Mouse (Mus musculus): ENCODE data around the gene C130074G19Rik. TPM values are rescaled to one million over a fixed set of nuclear protein-coding genes. Genes with fewer than 3 reads are reported as not detected.

Gene C130074G19Rik
- polyA plus RNA-seq, 1 experiment from 2014 or later = 3.0 TPM

GRCm38 (mm10) chr1:184844326-184845066 is 38.5 kb downstream of the C130074G19Rik start:
- H3K27me3 ChIP-seq (ENCODE audit: insufficient read depth, low read length) = 0 out of 2 replicates have a peak, but pooled peaks cover 4% of the 10 kb centered on the region
- H3K4me2 ChIP-seq = peak overlapping the region; percentile 96
- DNase-seq (peak; percentile 44), ATAC-seq (ENCODE audit: insufficient read depth) (no peak)
- peak overlapping the region; percentile 88 for H3K9ac ChIP-seq
- H3K4me1 ChIP-seq (ENCODE audit: insufficient read depth) = peaks cover 7% of the 10 kb centered on the region; the same call in 1 of the 2 replicates
- no peaks in the 10 kb centered on the region for H3K9me3 ChIP-seq (ENCODE audit: low read depth, low read length)
- WGBS = 18% methylated on average over 15 of the region's 15 CpGs
- peak overlapping the region; percentile 80 for H3K4me3 ChIP-seq (ENCODE audit: low read depth, low read length)
- peaks cover 14% of the 10 kb centered on the region; the same call in 1 of the 2 replicates for H3K36me3 ChIP-seq (ENCODE audit: insufficient read depth)
- peak; percentile 19; the same call in 1 of the 2 replicates for TF ChIP-seq CTCF (IDR thresholded peaks at IDR 0.05; ENCODE audit: low read depth)
- H3K27ac ChIP-seq (ENCODE audit: low read depth) = peak overlapping the region; percentile 87; the same call in 1 of the 2 replicates

GRCm38 (mm10) chr1:184837649-184838048 is 45.4 kb downstream of the C130074G19Rik start:
- Histone ChIP-seq H3K4me1 (ENCODE audit: insufficient read depth) (no peaks in the 10 kb centered on the region), H3K4me3 (ENCODE audit: low read depth, low read length) (no peak overlapping the region), H3K9ac (no peak overlapping the region), H3K27ac (ENCODE audit: low read depth) (no peak overlapping the region), H3K36me3 (ENCODE audit: insufficient read depth) (peaks cover 32% of the 10 kb centered on the region), H3K27me3 (ENCODE audit: insufficient read depth, low read length) (no peaks in the 10 kb centered on the region), H3K9me3 (ENCODE audit: low read depth, low read length) (no peaks in the 10 kb centered on the region), H3K4me2 (no peak overlapping the region)
- DNase-seq (no peak), ATAC-seq (ENCODE audit: insufficient read depth) (no peak)
- WGBS = 77% methylated on average over 4 of the region's 4 CpGs
- no peak for TF ChIP-seq CTCF (IDR thresholded peaks at IDR 0.05; ENCODE audit: low read depth)

GRCm38 (mm10) chr1:184836350-184836749 is 46.7 kb downstream of the C130074G19Rik start:
- TF ChIP-seq CTCF (IDR thresholded peaks at IDR 0.05; ENCODE audit: low read depth) = no peak
- H3K4me3 ChIP-seq (ENCODE audit: low read depth, low read length) = no peak overlapping the region
- H3K4me1 ChIP-seq (ENCODE audit: insufficient read depth) = no peaks in the 10 kb centered on the region
- DNase-seq (no peak), ATAC-seq (ENCODE audit: insufficient read depth) (no peak)
- no peak overlapping the region for H3K9ac ChIP-seq
- H3K27me3 ChIP-seq (ENCODE audit: insufficient read depth, low read length) = no peaks in the 10 kb centered on the region
- no peak overlapping the region for H3K4me2 ChIP-seq
- H3K9me3 ChIP-seq (ENCODE audit: low read depth, low read length) = no peaks in the 10 kb centered on the region
- no peak overlapping the region for H3K27ac ChIP-seq (ENCODE audit: low read depth)
- 81% methylated on average over 5 of the region's 5 CpGs for WGBS
- H3K36me3 ChIP-seq (ENCODE audit: insufficient read depth) = peaks cover 44% of the 10 kb centered on the region

GRCm38 (mm10) chr1:184833499-184833898 is 49.5 kb downstream of the C130074G19Rik start:
- Histone ChIP-seq H3K36me3 (ENCODE audit: insufficient read depth) (peaks cover 43% of the 10 kb centered on the region), H3K27ac (ENCODE audit: low read depth) (no peak overlapping the region), H3K4me1 (ENCODE audit: insufficient read depth) (no peaks in the 10 kb centered on the region), H3K4me3 (ENCODE audit: low read depth, low read length) (no peak overlapping the region), H3K9me3 (ENCODE audit: low read depth, low read length) (no peaks in the 10 kb centered on the region), H3K9ac (no peak overlapping the region), H3K4me2 (no peak overlapping the region), H3K27me3 (ENCODE audit: insufficient read depth, low read length) (no peaks in the 10 kb centered on the region)
- ATAC-seq (ENCODE audit: insufficient read depth) (no peak), DNase-seq (no peak)
- no peak for TF ChIP-seq CTCF (IDR thresholded peaks at IDR 0.05; ENCODE audit: low read depth)
- 82% methylated on average over 7 of the region's 7 CpGs for WGBS

GRCm38 (mm10) chr1:184832211-184832610 is 50.8 kb downstream of the C130074G19Rik start:
- peak; percentile 52 for TF ChIP-seq CTCF (IDR thresholded peaks at IDR 0.05; ENCODE audit: low read depth)
- H3K27ac ChIP-seq (ENCODE audit: low read depth) = no peak overlapping the region
- 81% methylated on average over 10 of the region's 10 CpGs for WGBS

GRCm38 (mm10) chr1:184829897-184830296 is 53.1 kb downstream of the C130074G19Rik start:
- H3K9ac ChIP-seq = no peak overlapping the region
- no peak for DNase-seq
- H3K4me1 ChIP-seq (ENCODE audit: insufficient read depth) = peaks cover 5% of the 10 kb centered on the region; the same call in 1 of the 2 replicates
- H3K27ac ChIP-seq (ENCODE audit: low read depth) = no peak overlapping the region
- ATAC-seq (ENCODE audit: insufficient read depth) = no peak
- H3K36me3 ChIP-seq (ENCODE audit: insufficient read depth) = peaks cover 37% of the 10 kb centered on the region
- H3K9me3 ChIP-seq (ENCODE audit: low read depth, low read length) = no peaks in the 10 kb centered on the region
- TF ChIP-seq CTCF (IDR thresholded peaks at IDR 0.05; ENCODE audit: low read depth) = no peak
- no peak overlapping the region for H3K4me2 ChIP-seq
- WGBS = 79% methylated on average over 8 of the region's 8 CpGs
- H3K27me3 ChIP-seq (ENCODE audit: insufficient read depth, low read length) = no peaks in the 10 kb centered on the region
- H3K4me3 ChIP-seq (ENCODE audit: low read depth, low read length) = no peak overlapping the region

More at GRCm38 (mm10) chr1:184832211-184832610, 50.8 kb downstream of the C130074G19Rik start:
- Histone ChIP-seq H3K9me3 (ENCODE audit: low read depth, low read length) (no peaks in the 10 kb centered on the region), H3K4me1 (ENCODE audit: insufficient read depth) (0 out of 2 replicates have a peak, but pooled peaks cover under 1% of the 10 kb centered on the region), H3K4me3 (ENCODE audit: low read depth, low read length) (no peak overlapping the region), H3K27me3 (ENCODE audit: insufficient read depth, low read length) (no peaks in the 10 kb centered on the region), H3K4me2 (no peak overlapping the region), H3K36me3 (ENCODE audit: insufficient read depth) (peaks cover 43% of the 10 kb centered on the region), H3K9ac (no peak overlapping the region)
- no peak for ATAC-seq (ENCODE audit: insufficient read depth)
- DNase-seq = peak; percentile 30

- no peak overlapping the region for H3K9ac ChIP-seq
- WGBS = 26% methylated on average over 23 of the region's 23 CpGs
- no peak overlapping the region for H3K27ac ChIP-seq (ENCODE audit: low read depth)
- H3K9me3 ChIP-seq (ENCODE audit: low read depth, low read length) = no peaks in the 10 kb centered on the region
- TF ChIP-seq CTCF (IDR thresholded peaks at IDR 0.05; ENCODE audit: low read depth) = no peak
- peaks cover 5% of the 10 kb centered on the region; the same call in 1 of the 2 replicates for H3K4me1 ChIP-seq (ENCODE audit: insufficient read depth)
- DNase-seq = no peak
- peaks cover 20% of the 10 kb centered on the region for H3K36me3 ChIP-seq (ENCODE audit: insufficient read depth)
- H3K4me3 ChIP-seq (ENCODE audit: low read depth, low read length) = peak overlapping the region; percentile 11; the same call in 1 of the 2 replicates
- no peaks in the 10 kb centered on the region for H3K27me3 ChIP-seq (ENCODE audit: insufficient read depth, low read length)
- peak overlapping the region; percentile 48 for H3K4me2 ChIP-seq
- no peak for ATAC-seq (ENCODE audit: insufficient read depth)
Measured at GRCm38 (mm10) chr1:184827175-184827701, 55.8 kb downstream of the C130074G19Rik start.

All from lung, embryonic 14.5 days (tissue).